Mouse (Mus musculus) thymus, adult 2 months (tissue): ENCODE measurements around the gene Tnxb.
"Not testable (repeated sequence)": the region's sequence is repeated elsewhere in the genome, so short reads cannot be mapped to it uniquely, and the experiment has no call there.

Experiments used
- CTCF ChIP-seq: fragments of 200-500 bp; IDR thresholded peaks from 2 replicates; pipeline ENCODE4 v1.5.1; 2012; ENCODE audit warnings: mild to moderate bottlenecking, control low read depth, low read length, moderate library complexity, borderline replicate concordance; ENCODE audit not compliant: control insufficient read depth, poor library complexity, insufficient read depth; ENCODE audit errors: extremely low read depth
- POLR2A ChIP-seq: fragments of 200-500 bp; IDR thresholded peaks from 2 replicates; pipeline ENCODE4 v1.6.1; 2012; ENCODE audit warnings: mild to moderate bottlenecking, low read length, control low read depth, moderate library complexity; ENCODE audit not compliant: control insufficient read depth, poor library complexity, insufficient read depth; ENCODE audit errors: extremely low read depth

GRCm38 (mm10) chr17:34706476-34706875, 36.1 kb downstream of the Tnxb start:
- not testable (repeated sequence) for TF ChIP-seq CTCF, POLR2A
